Mouse (Mus musculus) CH12.LX (cell line): ENCODE measurements at regions not wholly inside any gene's neighbourhood (a gene's known extent, or its start where the extent isn't known, plus 50 kb on each side); places are given as distances from the start of the nearest gene placed in this dataset.

Experiments used
- CTCF ChIP-seq, 2 experiments: IDR thresholded peaks in 1 of 2; conservative IDR thresholded peaks in 1 of 2; 2 replicates each; pipeline ENCODE4 v1.5.1; 2011 to 2012; ENCODE audit warnings: low read depth in 2 of 2, low read length in 2 of 2, improper control_type of control experiment in 1 of 2, inconsistent platforms in 1 of 2, mild to moderate bottlenecking in 1 of 2, moderate library complexity in 1 of 2
- EP300 ChIP-seq: IDR thresholded peaks from 2 replicates; pipeline ENCODE4 v1.6.1; 2011; ENCODE audit warnings: low read length, improper control_type of control experiment
- JUND ChIP-seq: conservative IDR thresholded peaks from 2 replicates; pipeline ENCODE4 v1.6.1; 2011; ENCODE audit warnings: low read depth, low read length, improper control_type of control experiment
- POLR2A ChIP-seq: IDR thresholded peaks from 2 replicates; pipeline ENCODE4 v1.6.1; 2011; ENCODE audit warnings: low read depth, mild to moderate bottlenecking, improper control_type of control experiment, low read length
- ZNF384 ChIP-seq: IDR thresholded peaks from 2 replicates; pipeline ENCODE4 v1.6.1; 2012; ENCODE audit warnings: low read depth, low read length, improper control_type of control experiment, inconsistent platforms

DNA sequence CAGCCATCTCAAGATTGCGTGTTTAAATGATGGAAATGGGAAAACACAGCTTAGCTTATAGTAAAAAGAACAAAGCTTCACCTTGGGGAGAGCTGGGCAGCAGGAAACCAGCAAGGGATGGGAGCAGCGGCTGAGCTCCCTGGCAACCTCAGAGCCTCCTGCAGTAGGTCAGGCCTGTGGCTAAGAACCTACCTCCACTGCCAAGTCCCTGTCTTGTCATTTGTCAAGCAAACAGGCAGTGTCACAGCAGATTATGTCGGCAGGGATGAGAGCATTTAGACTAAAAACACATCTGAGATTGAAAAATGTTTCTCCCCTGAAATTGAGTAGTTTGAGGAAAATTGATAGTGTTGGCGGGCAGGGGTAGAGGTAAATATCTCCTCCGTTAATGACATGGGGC lies 214.8 kb downstream of the Abcc12 start:
- TF ChIP-seq CTCF (conservative IDR thresholded peaks at IDR 0.05 in 1 of 2, IDR thresholded peaks at IDR 0.05 in 1 of 2; ENCODE audit: low read depth in 2 of 2, low read length in 2 of 2) (no peak), JUND (no peak), EP300 (no peak), ZNF384 (no peak), POLR2A (no peak)
